Mouse (Mus musculus) forebrain, embryonic 10.5 days (tissue): ENCODE measurements at regions not wholly inside any gene's neighbourhood (a gene's known extent, or its start where the extent isn't known, plus 50 kb on each side); places are given as distances from the start of the nearest gene placed in this dataset.
A peak's percentile ranks its signal among the peaks of the same experiment; 100 is the strongest.

Experiments
- DNase-seq: peaks from one replicate; pipeline ENCODE4 v3.0.0-alpha.2; 2017; ENCODE audit warnings: low spot score; ENCODE audit errors: extremely low spot score
- H3K27ac ChIP-seq: fragments of 300-500 bp; sonication (generic); 2 replicates; pipeline ENCODE4 v1.5.1; 2016; ENCODE audit warnings: mild to moderate bottlenecking
- H3K27me3 ChIP-seq: fragments of 300-500 bp; sonication (generic); 2 replicates; pipeline ENCODE4 v1.6.1; 2016; ENCODE audit warnings: mild to moderate bottlenecking; ENCODE audit not compliant: poor library complexity, severe bottlenecking
- H3K36me3 ChIP-seq: fragments of 300-500 bp; sonication (generic); replicated peaks from 2 replicates; pipeline ENCODE4 v1.6.1; 2016; ENCODE audit warnings: mild to moderate bottlenecking, moderate library complexity
- H3K4me1 ChIP-seq: fragments of 300-500 bp; sonication (generic); 2 replicates; pipeline ENCODE4 v1.6.1; 2016
- H3K4me3 ChIP-seq: fragments of 300-500 bp; sonication (generic); 2 replicates; pipeline ENCODE4 v1.5.1; 2016; ENCODE audit warnings: mild to moderate bottlenecking, moderate library complexity
- H3K9me3 ChIP-seq: fragments of 300-500 bp; sonication (generic); 2 replicates; pipeline ENCODE4 v1.6.1; 2016; ENCODE audit warnings: mild to moderate bottlenecking, moderate library complexity
- WGBS: fragments of 180-500 bp; shearing (Covaris S2); methylation state at CpG from one replicate; pipeline ENCODE4 v1.1.7; 2016; 5-methylcytosine and 5-hydroxymethylcytosine counted together

DNA sequence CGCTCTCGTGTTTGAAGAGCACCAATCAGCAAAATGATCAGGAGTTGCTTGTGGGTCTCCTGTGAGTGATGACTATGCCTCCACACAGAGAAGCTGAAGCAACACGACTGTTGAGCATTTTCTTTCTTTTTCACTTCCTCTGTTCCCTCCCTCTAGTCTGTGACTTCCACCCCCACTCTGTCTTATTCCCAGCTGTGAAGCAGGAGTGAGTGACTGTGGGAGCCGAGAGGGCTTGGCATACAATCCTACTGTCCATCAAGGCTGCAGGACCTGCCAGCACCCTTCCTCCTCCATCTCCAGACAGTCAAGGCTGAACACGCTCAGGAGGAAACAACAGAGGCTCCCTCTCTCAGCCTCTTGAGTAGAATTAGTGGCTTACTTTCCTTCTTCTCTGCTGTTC is 401.3 kb downstream of the Plcl1 start:
- no peak for DNase-seq
- Histone ChIP-seq H3K36me3 (no peaks in the 10 kb centered on the region), H3K4me1 (no peaks in the 10 kb centered on the region), H3K4me3 (no peak overlapping the region), H3K27me3 (no peaks in the 10 kb centered on the region), H3K27ac (no peak overlapping the region), H3K9me3 (no peaks in the 10 kb centered on the region)
- WGBS: 85% methylated on average over 5 of the region's 5 CpGs

- H3K4me3 ChIP-seq: no peak overlapping the region
- no peaks in the 10 kb centered on the region for H3K9me3 ChIP-seq
- H3K4me1 ChIP-seq: no peaks in the 10 kb centered on the region
- no peak overlapping the region for H3K27ac ChIP-seq
- WGBS: 90% methylated on average over 7 of the region's 7 CpGs
- DNase-seq: no peak
- H3K27me3 ChIP-seq: no peaks in the 10 kb centered on the region
- H3K36me3 ChIP-seq: no peaks in the 10 kb centered on the region
Observed at GRCm38 (mm10) chr1:55808724-55809519, 403.2 kb downstream of the Plcl1 start.

DNA sequence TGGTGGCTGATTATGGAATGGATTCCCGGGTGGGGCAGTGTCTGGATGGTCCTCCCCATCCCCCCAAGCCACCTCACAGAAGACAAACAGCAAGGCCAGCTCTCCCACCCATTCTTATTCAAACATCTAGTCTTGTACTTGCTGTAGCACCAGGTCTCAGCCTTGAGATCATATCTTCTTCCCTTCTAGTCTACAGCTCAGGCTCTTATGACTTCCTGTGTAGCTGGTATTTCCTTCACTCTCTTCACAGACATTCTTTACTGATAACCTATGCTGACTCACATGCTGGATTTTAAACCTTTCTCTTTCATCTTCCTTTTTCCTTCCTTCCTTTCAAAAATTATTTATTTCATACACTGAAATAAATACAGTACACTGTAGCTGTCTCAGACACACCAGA is 406.8 kb downstream of the Plcl1 start:
- no peak for DNase-seq
- no peaks in the 10 kb centered on the region for H3K36me3 ChIP-seq

DNA sequence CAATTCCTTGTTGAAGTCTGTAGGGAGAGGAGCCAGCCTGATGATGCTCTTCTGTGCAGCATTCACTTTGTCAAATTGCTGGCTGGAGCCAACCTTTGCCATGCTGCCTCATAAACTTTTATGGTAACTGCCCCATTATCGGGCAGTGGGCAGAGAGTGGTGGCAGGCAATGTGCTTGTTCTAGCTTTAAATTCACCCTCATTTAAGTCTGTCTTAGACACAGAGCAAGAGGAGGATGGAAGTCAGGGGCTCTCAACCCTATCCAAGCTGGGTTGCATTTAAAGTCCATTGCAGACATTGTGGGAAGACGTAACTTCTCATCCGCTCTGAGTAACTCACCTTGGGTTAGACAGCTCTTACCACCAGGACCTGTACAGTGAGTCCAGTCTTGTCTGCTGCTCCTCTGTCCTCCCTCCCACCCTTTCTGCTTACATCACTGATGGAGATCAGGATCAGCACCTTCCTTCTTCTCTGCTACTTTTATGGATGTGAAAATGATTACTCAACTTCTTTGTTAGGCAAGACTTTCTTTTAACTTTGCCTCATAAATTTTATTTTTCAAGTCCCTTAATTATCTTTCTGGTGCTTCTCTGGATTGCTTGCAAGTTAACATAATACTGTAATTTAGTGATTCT is 415.3 kb downstream of the Plcl1 start:
- no peak overlapping the region for H3K27ac ChIP-seq
- DNase-seq: no peak

More for the DNA sequence above, 406.8 kb downstream of the Plcl1 start:
- no peak overlapping the region for H3K4me3 ChIP-seq
- H3K27ac ChIP-seq: no peak overlapping the region
- WGBS: 75% methylated on average over 1 of the region's 1 CpGs
- H3K4me1 ChIP-seq: no peaks in the 10 kb centered on the region
- no peaks in the 10 kb centered on the region for H3K9me3 ChIP-seq
- no peaks in the 10 kb centered on the region for H3K27me3 ChIP-seq

DNA sequence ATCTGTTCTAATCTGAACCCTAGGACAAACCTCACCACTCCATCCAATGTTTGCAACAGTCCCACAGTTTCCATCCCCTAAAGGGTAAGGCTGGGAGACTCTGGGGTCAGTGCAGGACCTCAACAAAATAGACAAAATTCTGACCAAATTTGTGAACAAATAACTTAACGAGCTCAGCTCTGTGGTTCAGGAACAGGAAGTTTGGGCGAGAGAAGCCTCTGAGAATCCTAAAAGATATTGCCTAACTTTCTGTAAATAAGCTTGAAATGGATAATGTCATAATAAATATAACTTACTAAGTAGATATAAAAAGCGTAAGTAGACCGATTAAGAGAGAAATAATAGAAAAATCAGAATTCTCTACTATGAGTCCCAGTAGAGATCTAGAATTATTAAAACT is 416.9 kb downstream of the Plcl1 start:
- Histone ChIP-seq H3K4me3 (no peak overlapping the region), H3K4me1 (no peaks in the 10 kb centered on the region), H3K36me3 (no peaks in the 10 kb centered on the region), H3K9me3 (no peaks in the 10 kb centered on the region), H3K27ac (no peak overlapping the region), H3K27me3 (no peaks in the 10 kb centered on the region)
- DNase-seq: no peak
- 92% methylated on average over 4 of the region's 4 CpGs for WGBS

More for the DNA sequence above, 415.3 kb downstream of the Plcl1 start:
- Histone ChIP-seq H3K9me3 (no peaks in the 10 kb centered on the region), H3K4me1 (no peaks in the 10 kb centered on the region), H3K4me3 (no peak overlapping the region), H3K27me3 (no peaks in the 10 kb centered on the region), H3K36me3 (no peaks in the 10 kb centered on the region)
- WGBS: 95% methylated on average over 3 of the region's 3 CpGs

- DNase-seq: no peak
- Histone ChIP-seq H3K27me3 (no peaks in the 10 kb centered on the region), H3K4me3 (no peak overlapping the region), H3K4me1 (no peaks in the 10 kb centered on the region), H3K36me3 (no peaks in the 10 kb centered on the region), H3K9me3 (no peaks in the 10 kb centered on the region), H3K27ac (no peak overlapping the region)
Observed at GRCm38 (mm10) chr1:55827191-55827590, 421.5 kb downstream of the Plcl1 start.

DNA sequence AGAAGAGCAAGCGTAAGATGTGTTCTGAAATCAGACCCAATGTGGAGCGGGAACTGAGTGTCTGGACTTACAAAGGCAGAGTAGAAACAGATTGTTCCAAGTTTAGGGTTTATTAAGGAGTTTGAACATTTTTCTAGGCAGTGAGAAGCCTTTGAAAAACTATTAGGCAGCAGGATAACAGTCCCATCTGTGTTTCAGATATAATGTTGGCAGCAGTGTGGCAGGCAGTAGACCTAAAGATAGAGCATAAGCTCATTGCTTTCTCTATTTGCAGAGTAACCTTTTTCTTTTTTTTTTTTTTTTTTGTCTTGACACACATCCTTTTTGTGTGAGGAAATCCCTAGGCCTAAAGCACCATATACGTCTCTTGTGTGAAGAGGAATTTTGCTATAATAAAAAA is 429.6 kb downstream of the Plcl1 start:
- Histone ChIP-seq H3K27ac (no peak overlapping the region), H3K27me3 (no peaks in the 10 kb centered on the region), H3K4me1 (no peaks in the 10 kb centered on the region), H3K4me3 (no peak overlapping the region), H3K36me3 (no peaks in the 10 kb centered on the region), H3K9me3 (no peaks in the 10 kb centered on the region)
- no peak for DNase-seq
- 93% methylated on average over 3 of the region's 3 CpGs for WGBS

GRCm38 (mm10) chr1:55836750-55837149 is 431.0 kb downstream of the Plcl1 start:
- H3K36me3 ChIP-seq: no peaks in the 10 kb centered on the region
- no peaks in the 10 kb centered on the region for H3K9me3 ChIP-seq
- no peaks in the 10 kb centered on the region for H3K27me3 ChIP-seq
- no peaks in the 10 kb centered on the region for H3K4me1 ChIP-seq
- H3K27ac ChIP-seq: no peak overlapping the region
- 87% methylated on average over 2 of the region's 2 CpGs for WGBS
- DNase-seq: no peak
- no peak overlapping the region for H3K4me3 ChIP-seq

- Histone ChIP-seq H3K27me3 (no peaks in the 10 kb centered on the region), H3K36me3 (no peaks in the 10 kb centered on the region), H3K9me3 (no peaks in the 10 kb centered on the region), H3K4me3 (no peak overlapping the region), H3K27ac (no peak overlapping the region), H3K4me1 (no peaks in the 10 kb centered on the region)
- DNase-seq: no peak
Observed at GRCm38 (mm10) chr1:55837366-55837765, 431.6 kb downstream of the Plcl1 start.

DNA sequence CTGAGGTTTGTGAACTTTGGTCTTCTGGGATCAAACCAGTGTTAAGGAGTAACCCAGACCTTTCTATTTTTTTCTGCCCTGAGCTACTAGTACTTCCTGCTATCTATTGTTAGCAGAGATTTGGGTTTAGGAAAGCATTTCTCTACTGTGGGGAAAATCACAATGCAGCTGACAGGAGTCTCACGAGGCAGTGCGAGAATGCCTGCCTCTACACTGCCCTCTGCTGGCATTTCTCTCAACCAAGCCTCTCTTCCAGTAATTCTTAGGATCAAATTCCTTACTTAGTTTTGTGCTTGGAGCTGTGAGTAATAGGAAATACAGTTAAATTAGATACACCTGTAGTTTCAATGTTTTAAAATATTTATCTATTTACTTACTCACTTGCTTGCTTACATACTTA is 432.4 kb downstream of the Plcl1 start:
- H3K9me3 ChIP-seq: no peaks in the 10 kb centered on the region
- H3K27ac ChIP-seq: no peak overlapping the region
- DNase-seq: peak; percentile 29
- WGBS: 10% methylated on average over 2 of the region's 2 CpGs
- H3K27me3 ChIP-seq: no peaks in the 10 kb centered on the region
- no peak overlapping the region for H3K4me3 ChIP-seq
- no peaks in the 10 kb centered on the region for H3K4me1 ChIP-seq
- H3K36me3 ChIP-seq: no peaks in the 10 kb centered on the region

GRCm38 (mm10) chr1:55848806-55849205 is 443.1 kb downstream of the Plcl1 start:
- Histone ChIP-seq H3K27me3 (no peaks in the 10 kb centered on the region), H3K4me3 (no peak overlapping the region), H3K27ac (no peak overlapping the region), H3K36me3 (no peaks in the 10 kb centered on the region), H3K9me3 (no peaks in the 10 kb centered on the region), H3K4me1 (no peaks in the 10 kb centered on the region)
- DNase-seq: no peak
- WGBS: 80% methylated on average over 3 of the region's 3 CpGs

DNA sequence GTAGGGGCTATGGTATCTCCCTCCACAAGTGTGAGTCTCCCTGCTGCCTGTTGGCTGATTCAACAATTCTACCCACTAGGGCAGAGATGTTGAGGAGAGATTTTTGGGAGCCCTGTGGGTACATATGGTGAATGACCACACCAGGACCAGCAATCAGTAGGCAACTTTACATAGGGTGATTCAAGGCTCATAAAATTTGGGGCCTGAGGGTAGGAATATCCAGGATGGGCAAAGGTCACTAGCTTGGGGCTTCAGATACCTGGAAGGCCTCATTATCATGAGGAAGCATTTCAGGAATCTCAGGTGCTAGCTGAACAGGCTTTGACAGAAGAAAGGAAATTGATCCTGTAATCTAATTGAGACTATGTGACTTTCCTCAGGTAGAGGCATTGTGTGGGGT is 446.6 kb downstream of the Plcl1 start:
- no peaks in the 10 kb centered on the region for H3K9me3 ChIP-seq
- DNase-seq: no peak
- no peak overlapping the region for H3K27ac ChIP-seq
- no peaks in the 10 kb centered on the region for H3K36me3 ChIP-seq
- H3K27me3 ChIP-seq: no peaks in the 10 kb centered on the region
- no peak overlapping the region for H3K4me3 ChIP-seq
- H3K4me1 ChIP-seq: no peaks in the 10 kb centered on the region

- WGBS: 81% methylated on average over 3 of the region's 3 CpGs
- Histone ChIP-seq H3K27ac (no peak overlapping the region), H3K27me3 (no peaks in the 10 kb centered on the region), H3K4me1 (no peaks in the 10 kb centered on the region), H3K4me3 (no peak overlapping the region), H3K36me3 (no peaks in the 10 kb centered on the region), H3K9me3 (no peaks in the 10 kb centered on the region)
- DNase-seq: no peak
Observed at GRCm38 (mm10) chr1:55859113-55859512, 453.4 kb downstream of the Plcl1 start.
